Mouse (Mus musculus): ENCODE data around the gene Nedd8. TPM values are rescaled to one million over a fixed set of nuclear protein-coding genes. Genes with fewer than 3 reads are reported as not detected.

The Nedd8 gene
- polyA plus RNA-seq, 1 experiment, result 142 TPM

DNA sequence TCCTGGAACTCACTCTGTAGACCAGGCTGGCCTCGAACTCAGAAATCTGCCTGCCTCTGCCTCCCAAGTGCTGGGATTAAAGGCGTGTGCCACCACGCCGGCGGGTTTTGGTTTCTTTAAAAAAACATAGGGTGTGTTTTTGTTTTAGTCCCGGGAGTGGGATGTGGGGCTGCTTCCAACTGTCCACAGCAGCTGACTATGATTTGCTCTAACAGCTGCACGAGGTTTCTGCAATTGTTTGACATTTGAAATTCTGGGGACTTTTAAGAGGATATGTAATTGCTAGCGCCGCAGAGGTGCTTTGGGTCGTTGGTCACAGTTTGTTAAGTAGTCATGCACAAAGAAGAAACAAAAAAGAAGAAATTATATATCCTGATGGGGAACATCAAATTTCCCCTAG, 17.5 kb upstream of the Nedd8 start:
- TF ChIP-seq GATA1 (IDR thresholded peaks at IDR 0.05; ENCODE audit: low read length), result no peak

DNA sequence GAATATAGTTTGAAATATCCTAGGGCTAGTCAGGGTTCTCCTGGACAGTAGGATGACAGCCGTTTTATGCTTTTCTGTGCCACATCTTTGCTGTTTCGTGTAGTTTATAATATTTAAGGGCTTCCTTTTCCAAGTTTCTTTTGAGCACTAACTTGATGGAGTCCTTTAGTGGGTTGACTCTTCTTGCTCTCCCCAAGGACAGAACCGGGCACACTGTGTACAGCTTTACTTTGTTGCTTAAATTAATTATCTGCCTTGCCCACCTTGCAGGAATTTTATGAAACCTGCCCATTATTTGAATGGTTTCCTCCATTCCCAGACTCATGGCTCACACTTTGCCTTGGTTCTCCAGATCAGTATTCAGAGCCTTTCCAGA, 10.2 kb upstream of the Nedd8 start:
- no peak for TF ChIP-seq GATA1 (IDR thresholded peaks at IDR 0.05; ENCODE audit: low read length)

DNA sequence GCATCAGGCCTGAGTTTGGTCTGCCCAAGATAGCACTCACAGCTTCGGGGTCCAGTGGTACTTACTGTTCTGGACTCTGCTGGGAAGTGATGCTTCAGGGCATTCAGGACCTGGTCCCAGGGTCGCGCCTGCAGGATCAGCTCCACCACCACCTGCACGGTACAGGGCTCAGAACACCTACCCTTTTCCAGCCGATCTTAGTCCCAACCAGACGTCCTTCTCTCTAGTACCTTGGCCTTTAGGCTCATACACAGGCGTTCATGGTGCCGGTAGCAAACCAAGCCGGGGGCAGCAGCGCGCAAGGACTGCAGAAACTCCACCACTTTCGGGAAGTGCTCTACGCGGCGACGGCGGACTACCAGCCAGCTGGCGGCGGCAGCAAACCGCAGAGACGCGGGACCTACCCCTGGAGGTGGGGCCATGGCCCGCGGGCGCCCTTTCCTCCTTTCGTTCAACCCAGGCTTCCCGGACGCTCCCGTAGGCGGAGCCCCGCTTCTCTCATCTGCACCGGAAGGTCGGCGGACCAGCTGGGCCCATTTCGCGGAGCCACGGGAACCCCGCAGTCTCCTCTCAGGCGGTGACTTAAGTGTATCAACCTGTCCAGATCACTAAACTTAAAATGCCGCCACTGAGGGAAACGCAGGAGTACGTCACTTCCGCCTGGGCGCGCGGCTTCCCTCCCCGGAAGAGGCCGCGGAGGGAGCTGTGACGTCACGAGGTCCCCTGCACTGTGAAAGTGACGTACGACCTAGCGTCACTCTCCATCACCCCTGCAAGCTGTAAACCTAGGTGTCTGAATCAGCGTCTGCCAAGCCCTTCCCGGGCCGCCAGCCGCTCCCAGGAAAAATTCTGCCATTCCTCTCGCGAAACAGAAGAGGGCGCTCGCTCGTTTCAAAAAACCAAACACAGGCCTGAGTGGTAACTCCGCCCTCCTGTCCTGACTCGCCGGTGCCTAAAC, 9.5 kb upstream of the Nedd8 start, which contains the start of gene Tinf2:
TSS of gene Tinf2 (minus strand) at position 661 of the 958 bp plus-strand sequence.
- no peak for TF ChIP-seq GATA1 (IDR thresholded peaks at IDR 0.05; ENCODE audit: low read length)

DNA sequence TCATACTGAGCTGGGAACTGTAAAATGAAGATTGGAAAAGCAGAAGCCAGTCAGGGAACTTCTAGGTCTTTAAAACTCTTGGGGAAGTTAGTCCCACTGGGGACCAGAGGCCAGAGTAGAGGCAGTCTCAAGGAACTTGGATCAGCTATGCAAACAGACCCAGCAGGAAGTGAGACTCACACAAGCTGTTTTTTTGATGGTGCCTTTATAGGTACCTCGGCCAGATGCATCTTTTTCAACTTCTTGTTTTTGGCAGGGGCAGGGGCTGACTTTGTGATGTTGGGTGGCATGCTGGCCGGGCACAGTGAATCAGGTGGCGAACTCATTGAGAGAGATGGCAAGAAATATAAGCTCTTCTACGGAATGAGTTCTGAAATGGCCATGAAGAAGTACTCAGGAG, 5.7 kb upstream of the Nedd8 start:
- TF ChIP-seq GATA1 (IDR thresholded peaks at IDR 0.05; ENCODE audit: low read length), result no peak

DNA sequence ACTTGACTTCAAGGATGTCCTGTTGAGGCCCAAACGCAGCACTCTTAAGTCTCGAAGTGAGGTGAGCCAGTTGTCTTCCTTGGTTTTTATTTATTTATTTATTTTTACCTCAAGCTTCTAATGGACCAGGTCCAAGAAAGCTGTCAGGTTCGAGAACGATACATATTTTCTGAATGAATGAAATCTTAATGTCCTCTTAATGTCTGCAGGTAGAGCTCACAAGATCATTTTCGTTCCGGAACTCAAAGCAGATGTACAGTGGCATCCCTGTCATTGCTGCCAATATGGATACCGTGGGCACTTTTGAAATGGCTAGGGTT, 777 bp upstream of the Nedd8 start:
- no peak for TF ChIP-seq GATA1 (IDR thresholded peaks at IDR 0.05; ENCODE audit: low read length)

DNA sequence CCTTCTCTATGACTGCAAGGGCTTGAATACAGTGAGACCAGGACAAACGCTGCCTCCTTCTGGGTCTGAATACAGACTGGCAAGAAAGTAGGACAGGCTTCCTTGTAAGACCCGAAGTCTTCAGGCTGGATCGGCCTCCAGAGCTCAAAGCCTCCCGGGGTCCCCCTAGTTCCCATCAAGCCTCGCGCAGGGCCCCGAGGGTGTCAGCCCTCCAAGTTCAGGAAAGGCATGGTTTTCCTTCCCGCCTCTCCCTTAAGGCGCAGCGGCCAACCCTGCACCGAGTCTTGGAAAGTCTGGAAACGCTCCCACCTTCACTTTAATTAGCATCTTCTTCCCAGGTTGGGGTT, 465 bp downstream of the Nedd8 start:
- no peak for TF ChIP-seq GATA1 (IDR thresholded peaks at IDR 0.05; ENCODE audit: low read length)

DNA sequence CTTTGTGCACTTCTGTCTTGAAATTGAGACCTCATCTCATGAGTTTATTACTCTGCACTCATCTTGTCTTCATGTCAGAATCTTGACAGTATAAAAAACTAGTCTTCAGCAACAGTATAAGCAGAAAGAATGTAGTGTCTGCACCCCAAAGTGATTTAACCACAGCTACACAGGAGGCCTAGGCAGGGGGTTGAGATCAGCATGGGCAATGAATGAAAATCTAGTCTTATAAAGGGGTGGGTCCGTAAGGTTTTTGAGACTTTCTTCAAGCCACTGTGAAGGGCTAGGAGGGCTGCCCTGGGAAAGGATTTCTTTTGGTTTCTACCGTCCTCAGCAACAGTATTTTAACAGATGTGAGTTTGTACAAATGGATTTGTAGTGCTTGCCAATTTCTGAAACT, 11.3 kb downstream of the Nedd8 start:
- no peak for TF ChIP-seq GATA1 (IDR thresholded peaks at IDR 0.05; ENCODE audit: low read length)

DNA sequence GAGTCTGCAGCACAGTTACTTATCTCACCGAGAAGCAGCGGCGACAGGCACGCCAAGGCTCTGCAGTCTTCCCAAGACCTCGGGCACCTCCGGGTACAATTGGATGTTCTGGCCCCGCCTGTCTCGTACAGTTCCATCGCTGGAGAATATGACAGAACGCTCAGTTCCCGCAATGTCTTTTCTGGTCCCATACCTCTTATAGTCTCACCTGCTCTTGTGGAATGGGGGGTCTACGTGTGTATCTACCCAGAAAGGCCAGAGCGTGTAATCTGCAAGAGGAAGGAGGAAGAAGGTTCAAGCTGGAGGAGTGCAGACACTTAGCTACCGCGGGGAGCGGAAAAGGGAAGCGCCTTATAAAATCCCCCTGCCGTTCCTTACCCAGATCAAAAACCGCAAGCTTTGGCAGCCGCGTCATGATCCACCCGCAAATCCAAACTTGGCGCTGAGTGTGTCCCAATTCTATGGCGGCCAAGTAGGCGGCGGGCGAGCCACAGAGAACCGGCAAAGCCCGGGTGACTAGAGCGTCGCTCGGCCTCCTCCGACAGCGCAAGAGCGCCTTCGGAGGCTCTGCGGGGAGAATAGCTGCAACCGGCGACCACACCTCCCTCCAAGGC, 11.9 kb downstream of the Nedd8 start, which contains the start of gene Mdp1:
TSS of gene Mdp1 (minus strand) at position 549 of the 614 bp plus-strand sequence.
- no peak for TF ChIP-seq GATA1 (IDR thresholded peaks at IDR 0.05; ENCODE audit: low read length)

DNA sequence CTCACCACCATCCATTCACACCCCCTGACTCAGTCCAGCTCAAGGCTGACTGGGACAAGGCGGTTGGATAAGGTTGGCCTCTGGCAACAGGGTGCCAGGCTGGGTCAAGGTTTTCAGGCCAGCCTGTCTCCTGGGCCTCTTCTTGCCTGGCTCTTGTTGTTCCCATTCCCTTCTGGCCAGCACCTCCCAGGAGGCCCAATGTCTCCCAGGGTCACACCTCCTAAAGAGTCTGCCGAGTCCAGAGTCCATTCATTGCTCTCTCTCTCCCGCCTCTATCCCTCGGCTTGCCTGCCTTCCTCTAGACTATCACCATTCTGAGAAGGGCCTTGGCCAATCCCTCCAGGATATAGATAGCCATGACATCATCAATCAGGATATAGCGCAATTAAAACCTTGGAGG, 13.9 kb downstream of the Nedd8 start:
- no peak for TF ChIP-seq GATA1 (IDR thresholded peaks at IDR 0.05; ENCODE audit: low read length)

DNA sequence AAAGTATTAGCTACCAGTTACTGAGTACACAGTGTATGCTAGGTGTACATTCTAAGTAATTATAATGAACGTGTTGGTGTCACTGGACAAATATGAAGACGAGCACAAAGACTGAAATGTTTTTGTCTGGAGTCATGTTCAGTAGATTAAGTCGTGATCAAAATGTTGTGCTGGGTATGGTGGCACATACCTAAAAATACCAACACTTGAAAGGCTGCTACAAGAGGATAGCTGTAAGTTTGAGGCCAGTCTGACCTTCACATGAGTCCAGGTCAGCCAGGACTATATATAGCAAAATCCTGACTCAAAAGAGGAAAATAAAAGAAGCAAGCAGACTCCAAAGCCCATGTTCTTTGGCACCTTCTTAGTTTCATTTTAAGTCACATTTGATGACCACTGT, 15.0 kb downstream of the Nedd8 start:
- no peak for TF ChIP-seq GATA1 (IDR thresholded peaks at IDR 0.05; ENCODE audit: low read length)

DNA sequence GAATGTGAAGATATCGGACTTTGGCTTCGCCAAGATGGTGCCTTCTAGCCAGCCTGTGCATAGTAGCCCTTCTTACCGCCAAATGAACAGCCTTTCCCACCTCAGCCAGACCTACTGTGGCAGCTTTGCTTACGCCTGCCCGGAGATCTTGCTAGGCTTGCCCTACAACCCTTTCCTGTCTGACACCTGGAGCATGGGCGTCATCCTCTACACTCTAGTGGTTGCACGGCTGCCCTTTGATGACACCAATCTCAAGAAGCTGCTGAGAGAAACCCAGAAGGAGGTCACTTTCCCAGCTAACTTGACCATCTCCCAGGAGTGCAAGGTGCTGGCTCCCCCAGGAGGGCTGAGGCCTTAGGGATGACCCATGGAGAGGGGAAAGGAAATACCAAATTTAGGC, 20.4 kb downstream of the Nedd8 start:
- TF ChIP-seq GATA1 (IDR thresholded peaks at IDR 0.05; ENCODE audit: low read length), result no peak

DNA sequence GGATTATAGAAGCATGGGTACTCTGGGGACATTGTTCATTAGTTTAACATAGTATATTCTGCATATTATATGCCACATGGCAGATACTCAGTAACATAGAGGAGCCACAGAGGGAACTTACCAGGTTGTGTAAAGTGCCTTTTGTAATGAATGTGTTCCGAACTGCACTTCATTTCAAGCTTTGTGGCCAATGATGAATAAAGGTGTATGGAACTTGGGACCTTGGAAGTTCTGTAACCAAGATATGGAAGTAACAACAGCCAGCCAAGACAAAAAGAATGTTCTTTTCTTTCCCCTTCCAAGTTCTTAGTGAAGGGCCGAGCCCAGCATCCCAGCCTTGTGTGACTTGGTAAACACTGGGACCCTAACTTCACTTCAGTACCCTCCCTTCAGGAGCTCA, 22.0 kb downstream of the Nedd8 start, which contains the start of gene Tssk4:
TSS of gene Tssk4 (plus strand) at position 301 of the 400 bp plus-strand sequence.
- no peak for TF ChIP-seq GATA1 (IDR thresholded peaks at IDR 0.05; ENCODE audit: low read length)

DNA sequence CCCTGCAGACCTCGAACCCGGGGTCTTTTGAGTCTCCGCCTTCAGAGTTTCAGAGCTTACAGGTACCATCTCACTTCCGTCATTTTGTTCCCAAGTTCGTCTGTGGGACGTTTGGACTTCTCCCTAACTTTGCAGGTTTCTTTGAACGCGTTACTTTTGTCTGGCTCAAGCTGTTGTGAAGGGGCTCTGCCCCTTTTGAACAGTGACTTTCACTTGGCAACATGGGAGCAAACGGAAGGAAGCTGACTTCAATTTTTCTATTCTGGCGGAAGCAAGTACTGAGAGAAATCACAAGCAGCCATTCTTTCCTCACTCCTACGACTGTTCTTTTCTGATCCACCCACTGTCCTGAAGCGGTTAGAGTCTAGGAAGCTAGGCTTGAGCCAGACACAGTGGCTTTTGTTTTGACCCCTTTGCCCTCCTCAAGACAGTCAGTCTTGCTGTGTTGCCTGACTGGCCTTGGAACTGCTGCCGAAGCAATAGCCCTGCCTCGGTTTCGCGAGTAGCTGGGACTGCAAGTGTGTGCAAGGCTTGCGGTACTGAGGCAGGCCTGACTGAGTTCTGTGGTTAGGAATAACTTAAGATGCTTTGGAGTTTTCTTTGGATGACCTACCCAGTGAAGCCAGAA, 27.5 kb downstream of the Nedd8 start:
- no peak for TF ChIP-seq GATA1 (IDR thresholded peaks at IDR 0.05; ENCODE audit: low read length)

DNA sequence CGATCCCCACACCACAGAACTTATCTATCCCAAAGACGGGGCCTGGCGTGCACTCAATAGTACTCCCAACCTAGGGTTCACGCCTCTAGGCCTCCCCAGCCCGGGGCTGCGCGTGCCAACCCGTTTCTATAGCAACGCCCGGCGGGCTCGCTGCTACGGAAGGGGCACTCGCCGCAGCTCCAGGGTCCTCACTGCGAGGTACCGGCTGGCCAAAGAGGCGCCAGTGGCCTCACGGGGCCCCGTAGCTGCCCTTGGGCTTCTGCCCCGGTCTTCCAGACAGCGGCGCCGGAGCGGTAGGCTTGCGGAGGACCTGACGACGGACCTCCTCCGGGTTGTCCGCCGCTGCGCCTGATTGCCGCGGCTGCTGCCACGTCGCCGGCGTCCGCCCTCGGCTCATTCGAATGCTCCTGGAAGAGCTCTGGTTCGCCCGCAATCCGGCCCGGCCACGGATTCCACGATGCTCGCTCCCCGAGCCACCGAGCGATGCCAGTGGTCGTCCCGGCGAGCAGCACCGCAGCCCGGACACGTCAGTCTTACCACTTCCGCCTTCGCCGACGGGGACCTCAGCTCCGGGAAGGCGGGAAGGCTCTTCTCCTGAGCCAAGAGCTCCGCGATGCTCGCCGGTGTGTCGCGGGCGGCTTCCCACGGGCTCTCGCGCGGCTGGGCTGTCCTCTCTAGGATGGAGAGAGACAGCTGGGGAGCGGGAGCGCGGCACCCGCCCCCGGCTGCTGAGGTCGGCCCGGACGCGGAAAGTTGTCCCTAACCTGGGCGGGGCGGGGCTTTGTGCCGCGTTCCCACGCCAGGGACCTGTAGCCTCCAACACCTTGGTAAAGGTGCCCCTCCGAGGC, 28.6 kb downstream of the Nedd8 start, which contains the start of gene Tm9sf1:
TSS of gene Tm9sf1 (minus strand) at position 747 of the 848 bp plus-strand sequence.
- TF ChIP-seq GATA1 (IDR thresholded peaks at IDR 0.05; ENCODE audit: low read length), result no peak

DNA sequence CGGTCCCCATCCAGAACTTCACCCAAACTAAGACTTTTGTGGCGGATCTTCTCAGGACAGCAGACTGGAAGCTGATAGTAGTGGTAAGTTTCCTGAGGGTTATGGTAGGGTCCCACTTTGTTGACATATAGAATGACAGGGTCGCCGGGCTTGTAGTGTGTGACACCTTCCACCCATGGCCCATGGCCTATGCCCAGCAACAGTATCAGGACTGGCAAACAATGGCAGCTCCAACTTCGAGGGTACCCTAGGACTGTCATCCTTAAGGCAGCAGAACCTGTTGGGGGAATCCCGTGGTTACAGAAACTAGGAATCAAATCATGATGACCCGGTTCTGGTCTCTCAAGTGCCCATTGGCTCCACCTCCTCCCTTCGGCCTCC, 29.3 kb downstream of the Nedd8 start:
- no peak for TF ChIP-seq GATA1 (IDR thresholded peaks at IDR 0.05; ENCODE audit: low read length)

All from G1E-ER4 (cell line).